Mouse (Mus musculus): ENCODE data around the gene Mettl7a2. TPM values are rescaled to one million over a fixed set of nuclear protein-coding genes. Genes with fewer than 3 reads are reported as not detected.

Mettl7a2 gene
- polyA plus RNA-seq, 1 experiment from 2014 or later: not detected

- H3K4me1 ChIP-seq (replicated peaks; ENCODE audit: control insufficient read depth, insufficient read depth, low read length): peaks cover 8% of the 10 kb centered on the region; the same call in 1 of the 2 replicates
- no peak for TF ChIP-seq CTCF (IDR thresholded peaks at IDR 0.05; ENCODE audit: low read depth)
- peak; percentile 35 for ATAC-seq
- 59% methylated on average over 16 of the region's 16 CpGs for WGBS
- peak overlapping the region; percentile 35; the same call in 1 of the 2 replicates for H3K4me3 ChIP-seq (ENCODE audit: low read depth, low read length)
- no peaks in the 10 kb centered on the region for H3K9me3 ChIP-seq (ENCODE audit: control insufficient read depth)
- peaks cover 83% of the 10 kb centered on the region for H3K36me3 ChIP-seq (ENCODE audit: control insufficient read depth, insufficient read depth)
- no peaks in the 10 kb centered on the region for H3K27me3 ChIP-seq (replicated peaks; ENCODE audit: control insufficient read depth, insufficient read depth, low read length)
- H3K4me2 ChIP-seq (replicated peaks; ENCODE audit: low read depth): peak overlapping the region; percentile 58
- peak overlapping the region; percentile 98 for H3K27ac ChIP-seq (ENCODE audit: low read depth, low read length)
- H3K9ac ChIP-seq (ENCODE audit: low read depth, low read length): peak overlapping the region; percentile 55; the same call in 1 of the 2 replicates
Measured at GRCm38 (mm10) chr15:100400592-100401250, 47.7 kb downstream of the Mettl7a2 start.

DNA sequence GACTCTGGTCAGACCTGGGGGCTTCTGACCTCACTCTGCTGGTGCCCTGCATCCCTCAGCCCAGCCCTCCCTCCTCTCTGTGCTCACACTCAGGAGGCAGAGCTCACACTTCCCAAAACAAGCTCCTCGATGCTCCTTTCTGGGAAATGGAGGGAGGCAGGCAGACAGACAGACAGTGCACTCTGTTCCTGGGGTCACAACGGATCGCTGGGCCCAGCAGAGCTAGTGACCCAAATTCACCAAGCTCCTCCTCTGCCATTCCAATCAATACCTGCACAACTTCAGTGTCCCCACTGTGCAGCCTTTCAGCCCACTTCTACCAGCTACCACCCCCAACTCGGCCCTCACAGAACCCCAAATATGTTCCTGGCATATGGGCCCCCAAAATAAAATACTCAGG, 48.8 kb downstream of the Mettl7a2 start:
- Histone ChIP-seq H3K4me3 (ENCODE audit: low read depth, low read length) (peak overlapping the region; percentile 35), H3K9me3 (ENCODE audit: control insufficient read depth) (no peaks in the 10 kb centered on the region), H3K36me3 (ENCODE audit: control insufficient read depth, insufficient read depth) (peaks cover 77% of the 10 kb centered on the region), H3K4me1 (replicated peaks; ENCODE audit: control insufficient read depth, insufficient read depth, low read length) (peaks cover 8% of the 10 kb centered on the region; the same call in 1 of the 2 replicates), H3K27ac (ENCODE audit: low read depth, low read length) (peak overlapping the region; percentile 98), H3K4me2 (replicated peaks; ENCODE audit: low read depth) (peak overlapping the region; percentile 58), H3K27me3 (replicated peaks; ENCODE audit: control insufficient read depth, insufficient read depth, low read length) (no peaks in the 10 kb centered on the region), H3K9ac (ENCODE audit: low read depth, low read length) (peak overlapping the region; percentile 55; the same call in 1 of the 2 replicates)
- 95% methylated on average over 4 of the region's 4 CpGs for WGBS
- TF ChIP-seq CTCF (IDR thresholded peaks at IDR 0.05; ENCODE audit: low read depth): no peak
- no peak for ATAC-seq

- peak overlapping the region; percentile 98 for H3K27ac ChIP-seq (ENCODE audit: low read depth, low read length)
- H3K9ac ChIP-seq (ENCODE audit: low read depth, low read length): peak overlapping the region; percentile 55
- H3K4me3 ChIP-seq (ENCODE audit: low read depth, low read length): peak overlapping the region; percentile 35
- ATAC-seq: no peak
- H3K36me3 ChIP-seq (ENCODE audit: control insufficient read depth, insufficient read depth): peaks cover 77% of the 10 kb centered on the region
- WGBS: 50% methylated on average over 14 of the region's 14 CpGs
- peak overlapping the region; percentile 58 for H3K4me2 ChIP-seq (replicated peaks; ENCODE audit: low read depth)
- no peaks in the 10 kb centered on the region for H3K27me3 ChIP-seq (replicated peaks; ENCODE audit: control insufficient read depth, insufficient read depth, low read length)
- H3K4me1 ChIP-seq (replicated peaks; ENCODE audit: control insufficient read depth, insufficient read depth, low read length): peaks cover 8% of the 10 kb centered on the region; the same call in 1 of the 2 replicates
- no peaks in the 10 kb centered on the region for H3K9me3 ChIP-seq (ENCODE audit: control insufficient read depth)
- TF ChIP-seq CTCF (IDR thresholded peaks at IDR 0.05; ENCODE audit: low read depth): no peak
Measured at GRCm38 (mm10) chr15:100402347-100402746, 49.3 kb downstream of the Mettl7a2 start.

- H3K4me1 ChIP-seq (replicated peaks; ENCODE audit: control insufficient read depth, insufficient read depth, low read length): peaks cover 8% of the 10 kb centered on the region; the same call in 1 of the 2 replicates
- no peak for ATAC-seq
- H3K27ac ChIP-seq (ENCODE audit: low read depth, low read length): peak overlapping the region; percentile 98
- H3K9me3 ChIP-seq (ENCODE audit: control insufficient read depth): no peaks in the 10 kb centered on the region
- no peak for TF ChIP-seq CTCF (IDR thresholded peaks at IDR 0.05; ENCODE audit: low read depth)
- H3K9ac ChIP-seq (ENCODE audit: low read depth, low read length): peak overlapping the region; percentile 55
- H3K4me3 ChIP-seq (ENCODE audit: low read depth, low read length): peak overlapping the region; percentile 35
- 55% methylated on average over 4 of the region's 4 CpGs for WGBS
- H3K4me2 ChIP-seq (replicated peaks; ENCODE audit: low read depth): peak overlapping the region; percentile 58
- no peaks in the 10 kb centered on the region for H3K27me3 ChIP-seq (replicated peaks; ENCODE audit: control insufficient read depth, insufficient read depth, low read length)
- H3K36me3 ChIP-seq (ENCODE audit: control insufficient read depth, insufficient read depth): peaks cover 77% of the 10 kb centered on the region
Measured at GRCm38 (mm10) chr15:100402798-100403197, 49.8 kb downstream of the Mettl7a2 start.

DNA sequence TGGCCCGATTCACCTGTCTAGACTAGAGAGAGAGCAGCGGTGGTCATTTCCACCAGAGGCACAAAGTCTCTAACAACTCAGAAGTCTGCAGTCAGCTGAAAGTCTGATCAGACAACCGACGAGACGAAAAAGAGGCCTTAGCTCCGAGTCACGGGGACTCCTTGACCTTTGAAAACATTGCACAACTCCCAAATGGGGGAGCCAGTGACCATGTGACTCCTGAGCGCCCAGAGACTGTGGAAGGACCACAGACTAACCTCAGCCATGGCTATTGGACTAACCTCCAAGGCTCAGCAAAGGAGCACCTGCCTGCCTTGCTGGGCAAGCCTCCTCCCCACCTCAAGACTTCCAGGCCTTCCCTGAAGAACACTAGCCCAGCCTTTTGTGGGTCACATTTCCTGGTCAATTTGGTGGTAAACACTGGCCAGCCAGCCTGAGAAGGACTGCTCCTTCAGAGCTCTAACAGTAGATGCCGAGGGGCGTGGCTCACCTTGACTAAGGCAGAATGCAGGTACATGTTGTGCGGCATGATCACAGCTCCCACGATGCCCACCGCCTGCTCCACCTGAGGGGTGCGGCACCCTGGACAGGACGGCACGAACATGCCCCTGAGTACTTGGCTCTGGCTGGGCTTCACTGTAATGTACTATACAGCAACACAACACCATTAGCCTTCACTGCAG, 50.5 kb downstream of the Mettl7a2 start:
- whole genome bisulfite sequencing: 56% methylated on average over 16 of the region's 16 CpGs

DNA sequence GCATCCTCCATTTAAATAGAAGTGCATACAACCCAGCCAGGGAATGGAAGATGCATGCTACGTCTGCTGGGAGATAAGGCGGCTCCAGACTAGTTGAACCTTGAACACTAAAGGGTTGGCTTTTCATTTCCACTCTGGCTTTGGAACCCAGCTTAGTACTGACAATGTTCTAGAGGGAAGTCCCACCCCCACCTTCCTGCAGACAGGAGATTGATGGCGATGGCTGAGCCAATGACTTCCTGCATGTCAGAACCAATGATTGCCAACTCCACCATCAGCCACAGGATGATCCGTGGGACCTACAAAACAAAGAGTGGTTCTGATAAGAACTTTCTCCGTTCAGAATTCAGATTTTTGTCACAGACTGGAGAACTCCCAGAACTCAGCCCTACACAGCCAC, 53.1 kb downstream of the Mettl7a2 start:
- WGBS: 46% methylated on average over 5 of the region's 5 CpGs
- Histone ChIP-seq H3K27ac (ENCODE audit: low read depth, low read length) (peak overlapping the region; percentile 66), H3K9ac (ENCODE audit: low read depth, low read length) (0 out of 2 replicates have a peak overlapping the region, but pooled peaks have one; percentile 26), H3K4me1 (replicated peaks; ENCODE audit: control insufficient read depth, insufficient read depth, low read length) (peaks cover 8% of the 10 kb centered on the region; the same call in 1 of the 2 replicates), H3K9me3 (ENCODE audit: control insufficient read depth) (no peaks in the 10 kb centered on the region), H3K4me3 (ENCODE audit: low read depth, low read length) (no peak overlapping the region), H3K36me3 (ENCODE audit: control insufficient read depth, insufficient read depth) (peaks cover 75% of the 10 kb centered on the region), H3K27me3 (replicated peaks; ENCODE audit: control insufficient read depth, insufficient read depth, low read length) (no peaks in the 10 kb centered on the region), H3K4me2 (replicated peaks; ENCODE audit: low read depth) (no peak overlapping the region)
- no peak for TF ChIP-seq CTCF (IDR thresholded peaks at IDR 0.05; ENCODE audit: low read depth)
- 0 out of 2 replicates have a peak, but pooled peaks have one; percentile 5 for ATAC-seq

More for the DNA sequence above, 50.5 kb downstream of the Mettl7a2 start:
- H3K9me3 ChIP-seq (ENCODE audit: control insufficient read depth): no peaks in the 10 kb centered on the region
- H3K4me1 ChIP-seq (replicated peaks; ENCODE audit: control insufficient read depth, insufficient read depth, low read length): peaks cover 8% of the 10 kb centered on the region; the same call in 1 of the 2 replicates
- H3K4me3 ChIP-seq (ENCODE audit: low read depth, low read length): peak overlapping the region; percentile 35
- TF ChIP-seq CTCF (IDR thresholded peaks at IDR 0.05; ENCODE audit: low read depth): no peak
- ATAC-seq: peak; percentile 69
- peaks cover 77% of the 10 kb centered on the region for H3K36me3 ChIP-seq (ENCODE audit: control insufficient read depth, insufficient read depth)
- peak overlapping the region; percentile 98 for H3K27ac ChIP-seq (ENCODE audit: low read depth, low read length)
- H3K4me2 ChIP-seq (replicated peaks; ENCODE audit: low read depth): peak overlapping the region; percentile 58
- peak overlapping the region; percentile 55; the same call in 1 of the 2 replicates for H3K9ac ChIP-seq (ENCODE audit: low read depth, low read length)
- no peaks in the 10 kb centered on the region for H3K27me3 ChIP-seq (replicated peaks; ENCODE audit: control insufficient read depth, insufficient read depth, low read length)
